Mouse (Mus musculus) gastrocnemius, postnatal 4 days (tissue): ENCODE data around the gene Cebpe. TPM values are rescaled to one million over a fixed set of nuclear protein-coding genes. Genes with fewer than 3 reads are reported as not detected.
A peak's percentile ranks its signal among the peaks of the same experiment; 100 is the strongest.

Experiments
- DNase-seq, 2 experiments: peaks; one replicate each; pipeline ENCODE4 v3.0.0; 2021 to 2022; ENCODE audit warnings: low spot score in 2 of 2, mixed read lengths in 2 of 2
- total RNA-seq, 2 experiments: library from RNA; stranded (reverse); gene quantifications; 2 replicates each; pipeline ENCODE4 v1.2.3; 2021

Cebpe gene
- total RNA-seq, 2 experiments from 2014 or later, result not detected

GRCm38 (mm10) chr14:54724049-54724448 lies 12.1 kb upstream of the Cebpe start:
- no peak for DNase-seq

GRCm38 (mm10) chr14:54721711-54722110 lies 9.7 kb upstream of the Cebpe start:
- no peak for DNase-seq

- no peak for DNase-seq
Observed at GRCm38 (mm10) chr14:54720654-54721350, 8.8 kb upstream of the Cebpe start.

- no peak for DNase-seq
Observed at GRCm38 (mm10) chr14:54720041-54720440, 8.1 kb upstream of the Cebpe start.

GRCm38 (mm10) chr14:54715402-54715801 lies 3.4 kb upstream of the Cebpe start:
- DNase-seq, result no peak

GRCm38 (mm10) chr14:54714617-54715081 lies 2.7 kb upstream of the Cebpe start:
- DNase-seq, result no peak

- DNase-seq, result peak in 1 of 2 experiments; percentile 40
Observed at GRCm38 (mm10) chr14:54714121-54714520, 2.1 kb upstream of the Cebpe start.

GRCm38 (mm10) chr14:54712861-54713260 lies 887 bp upstream of the Cebpe start:
- DNase-seq, result no peak

GRCm38 (mm10) chr14:54709054-54709453 lies 2.9 kb downstream of the Cebpe start:
- DNase-seq, result no peak

- DNase-seq, result no peak
Observed at GRCm38 (mm10) chr14:54706589-54707320, 5.2 kb downstream of the Cebpe start.

GRCm38 (mm10) chr14:54705844-54706243 lies 6.1 kb downstream of the Cebpe start:
- DNase-seq, result no peak

- DNase-seq, result peak in 1 of 2 experiments; percentile 6
Observed at GRCm38 (mm10) chr14:54703207-54703606, 8.8 kb downstream of the Cebpe start.

GRCm38 (mm10) chr14:54701298-54701697 lies 10.7 kb downstream of the Cebpe start:
- peak; percentile 54 to 80 for DNase-seq

- DNase-seq, result no peak
Observed at GRCm38 (mm10) chr14:54699586-54699985, 12.4 kb downstream of the Cebpe start.

- DNase-seq, result no peak
Observed at GRCm38 (mm10) chr14:54698733-54699132, 13.2 kb downstream of the Cebpe start, which contains the start of gene Gm29776. Gene Gm29776 (minus strand): TSS chr14:54698833.

- DNase-seq, result no peak
Observed at GRCm38 (mm10) chr14:54696752-54697151, 15.2 kb downstream of the Cebpe start.

- DNase-seq, result no peak
Observed at GRCm38 (mm10) chr14:54695042-54695441, 16.9 kb downstream of the Cebpe start.

GRCm38 (mm10) chr14:54687251-54687650 lies 24.7 kb downstream of the Cebpe start:
- DNase-seq, result no peak

GRCm38 (mm10) chr14:54686522-54687143 lies 25.3 kb downstream of the Cebpe start, which contains the start of gene Acin1:
Gene Acin1 (minus strand): TSS chr14:54686931.
- DNase-seq, result peak; percentile 100

GRCm38 (mm10) chr14:54686063-54686521 lies 25.9 kb downstream of the Cebpe start, which contains the start of gene 1700123O20Rik:
Gene 1700123O20Rik (plus strand): TSS chr14:54686216.
- DNase-seq, result peak in 1 of 2 experiments; percentile 57

GRCm38 (mm10) chr14:54685471-54685870 lies 26.5 kb downstream of the Cebpe start:
- no peak for DNase-seq

- no peak for DNase-seq
Observed at GRCm38 (mm10) chr14:54682396-54682795, 29.6 kb downstream of the Cebpe start.
